Mouse (Mus musculus): Measurements from ENCODE around the gene Kifc5b.
A peak's percentile ranks its signal among the peaks of the same experiment; 100 is the strongest.
"Not testable (repeated sequence)": the region's sequence is repeated elsewhere in the genome, so short reads cannot be mapped to it uniquely, and the experiment has no call there.

Gene Kifc5b

DNA sequence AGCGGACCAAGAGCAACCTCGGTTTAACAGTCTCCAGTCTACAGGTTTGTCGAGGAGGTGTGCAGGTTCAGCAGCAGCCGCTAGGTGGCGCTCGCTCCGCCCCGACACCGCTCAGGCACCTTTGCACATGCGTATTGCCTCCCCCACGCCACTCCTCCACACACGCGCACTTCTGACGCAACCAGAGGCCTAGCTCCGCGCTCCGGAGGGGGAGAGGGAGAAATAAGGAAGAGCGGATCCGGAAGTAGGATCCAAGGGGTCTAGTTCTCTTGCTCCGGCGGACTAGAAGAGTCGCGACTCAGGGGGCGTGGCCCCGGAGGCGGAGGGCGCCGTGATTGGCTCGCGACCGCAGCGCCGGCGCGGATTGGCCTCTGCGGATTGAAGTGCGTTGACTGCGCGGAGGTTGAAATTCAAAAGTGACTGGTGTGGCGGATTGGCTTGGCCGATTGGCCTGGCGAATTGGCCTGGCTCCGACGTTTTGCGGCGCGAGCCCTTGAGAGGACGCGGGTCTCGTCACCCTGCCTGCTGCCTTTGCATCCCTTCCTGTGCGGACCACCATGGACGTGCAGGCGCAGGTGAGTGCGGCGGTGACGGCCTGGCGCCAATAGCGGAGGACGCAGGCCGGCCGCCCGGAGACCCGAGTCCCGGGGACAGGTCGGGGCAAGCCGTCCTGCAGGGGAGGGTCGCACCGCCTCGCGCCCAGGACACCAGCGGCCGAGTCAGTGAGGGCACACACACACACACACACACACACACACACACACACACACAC lies at the start of gene Kifc5b:
Gene Kifc5b, plus strand, starts transcription at position 381 of the 772 bp plus-strand sequence.
- peak; percentile 100 for DNase-seq (ENCODE audit: extremely low spot score)

GRCm38 (mm10) chr17:26868756-26869155 lies 48.1 kb upstream of the Kifc5b start:
- no peak for DNase-seq (ENCODE audit: extremely low spot score)

GRCm38 (mm10) chr17:26872870-26873269 lies 44.0 kb upstream of the Kifc5b start:
- DNase-seq (ENCODE audit: extremely low spot score) = no peak

DNA sequence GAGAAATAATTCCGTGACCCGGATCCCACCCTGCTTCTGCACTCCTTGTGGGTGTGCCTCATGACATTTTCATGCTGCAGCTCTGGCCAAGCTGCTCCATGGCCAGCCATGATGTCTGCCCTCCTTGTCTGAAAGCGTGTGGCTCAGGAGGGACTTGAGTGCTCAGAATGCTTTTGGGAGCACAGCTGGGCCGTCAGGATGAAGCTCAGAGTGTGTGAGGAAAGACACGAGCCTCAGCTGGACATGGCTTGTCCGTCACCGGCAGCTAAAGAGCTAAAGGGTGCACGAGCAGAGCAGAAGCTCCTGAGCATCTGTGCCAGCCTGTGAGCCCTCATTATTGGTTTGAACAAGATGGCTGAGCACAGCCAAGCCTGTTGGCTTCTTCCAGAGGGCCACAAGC lies 43.4 kb upstream of the Kifc5b start:
- no peak for DNase-seq (ENCODE audit: extremely low spot score)

DNA sequence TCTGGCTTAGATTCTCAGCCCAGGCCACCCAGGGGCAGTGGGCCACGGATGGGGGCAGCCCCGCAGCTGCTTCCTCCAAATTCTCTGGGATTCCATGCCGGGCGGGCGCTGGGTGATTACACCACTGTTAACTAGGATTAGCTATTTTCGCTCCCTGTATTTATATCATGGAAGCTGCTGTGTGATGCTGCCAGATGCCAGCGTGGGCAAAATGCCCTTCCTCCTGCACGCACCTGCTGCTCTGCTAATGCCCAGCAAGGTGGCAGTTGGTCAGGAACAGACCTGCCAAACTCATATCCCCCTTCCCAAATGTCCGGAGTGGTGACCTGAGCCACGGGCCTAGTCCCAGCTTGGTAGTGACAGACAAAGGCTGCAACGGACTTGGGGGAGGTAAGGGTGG lies 42.3 kb upstream of the Kifc5b start:
- no peak for DNase-seq (ENCODE audit: extremely low spot score)

- no peak for DNase-seq (ENCODE audit: extremely low spot score)
Measured at GRCm38 (mm10) chr17:26877927-26878326, 39.0 kb upstream of the Kifc5b start.

DNA sequence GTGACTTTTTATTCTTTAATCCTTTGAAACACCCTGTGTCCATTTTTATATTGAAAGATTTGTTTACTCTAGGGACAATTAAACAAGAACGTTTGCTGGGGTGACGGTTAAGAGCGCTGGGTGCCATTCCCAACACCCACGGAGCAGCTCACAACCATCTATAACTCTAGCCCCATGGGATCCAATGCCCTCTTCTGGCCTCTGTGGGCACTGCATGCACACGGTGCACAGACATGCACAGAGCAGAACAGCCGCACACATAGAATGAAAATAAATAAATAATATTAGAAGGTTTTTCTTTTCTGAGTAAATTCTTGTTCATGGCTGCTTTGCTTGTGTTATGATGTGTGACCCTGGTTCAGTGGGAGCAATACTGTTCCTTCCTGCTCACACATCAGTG lies 37.7 kb upstream of the Kifc5b start:
- DNase-seq (ENCODE audit: extremely low spot score) = no peak

DNA sequence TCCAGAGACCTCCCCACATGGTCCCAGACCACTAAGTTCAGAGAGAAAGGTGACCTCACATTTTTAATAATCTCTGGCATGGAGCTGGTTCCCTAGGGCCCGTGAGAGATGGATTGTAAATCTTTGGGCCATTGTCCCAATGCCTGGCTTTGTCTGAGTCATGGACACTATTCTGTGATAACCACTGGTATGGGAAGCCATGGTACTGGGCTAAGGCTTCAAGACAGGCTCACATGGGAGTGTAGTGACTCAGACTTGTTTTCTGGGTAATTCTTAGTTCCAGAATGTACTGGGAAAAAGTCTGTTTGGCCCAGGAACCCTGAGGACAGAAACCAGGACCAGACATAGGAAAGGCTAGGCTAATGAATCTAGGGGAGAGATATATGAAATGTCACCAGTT lies 34.2 kb upstream of the Kifc5b start:
- DNase-seq (ENCODE audit: extremely low spot score) = no peak

DNA sequence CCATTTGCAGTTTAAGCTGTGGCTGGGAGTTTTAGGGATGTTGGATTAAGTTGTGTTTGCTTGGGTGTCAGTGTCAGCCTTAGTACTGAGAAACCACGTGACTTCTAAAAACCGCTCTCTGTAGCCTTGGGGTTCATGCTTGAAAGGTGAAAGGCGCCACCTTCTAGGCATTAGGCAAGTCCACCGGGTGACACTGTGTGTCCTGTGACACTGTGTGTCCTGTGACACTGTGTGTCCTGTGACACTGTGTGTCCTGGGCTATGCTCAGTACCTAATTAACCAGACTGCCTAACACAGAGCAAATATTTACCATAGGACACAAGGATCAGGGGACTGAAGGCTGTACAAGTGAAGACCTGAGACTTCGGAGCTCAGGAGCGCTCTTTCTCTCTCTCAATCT lies 33.3 kb upstream of the Kifc5b start:
- DNase-seq (ENCODE audit: extremely low spot score) = no peak

- DNase-seq (ENCODE audit: extremely low spot score) = peak; percentile 77
Measured at GRCm38 (mm10) chr17:26884995-26885926, 31.6 kb upstream of the Kifc5b start.

DNA sequence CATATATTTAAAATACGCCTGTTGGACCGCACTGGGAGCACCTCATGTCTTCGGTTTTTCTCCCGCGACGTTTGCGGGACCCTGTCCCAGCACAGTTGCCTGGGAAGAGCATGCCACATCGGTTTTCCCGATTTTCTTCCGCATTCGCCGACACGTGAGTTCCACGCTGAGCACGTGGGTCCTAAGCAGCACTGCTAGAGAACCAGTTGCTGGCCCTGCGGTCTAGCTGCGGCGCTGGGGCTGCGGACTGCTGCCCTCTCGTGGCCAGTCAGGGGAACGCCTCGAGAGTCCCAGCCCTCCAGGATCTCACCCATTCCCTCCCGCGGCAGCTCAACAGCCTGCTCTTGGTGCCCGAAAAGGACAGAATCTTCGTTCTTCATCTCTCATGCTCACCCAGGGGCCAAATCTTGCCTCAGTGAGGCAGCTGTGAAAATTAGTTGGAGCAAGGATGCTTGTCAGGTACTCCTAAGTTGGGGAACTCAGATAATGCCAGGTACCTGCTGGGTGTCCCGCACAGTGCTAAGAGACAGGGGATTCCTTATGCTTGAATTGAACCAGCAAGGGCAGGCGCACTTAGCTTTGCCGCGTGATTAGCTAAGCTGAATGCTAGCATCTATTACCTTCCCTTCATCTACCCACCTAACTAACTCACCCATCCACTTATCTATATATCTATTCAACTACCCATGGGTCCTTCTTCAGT lies 30.7 kb upstream of the Kifc5b start:
- peak; percentile 83 for DNase-seq (ENCODE audit: extremely low spot score)

GRCm38 (mm10) chr17:26887926-26888325 lies 29.0 kb upstream of the Kifc5b start:
- no peak for DNase-seq (ENCODE audit: extremely low spot score)

DNA sequence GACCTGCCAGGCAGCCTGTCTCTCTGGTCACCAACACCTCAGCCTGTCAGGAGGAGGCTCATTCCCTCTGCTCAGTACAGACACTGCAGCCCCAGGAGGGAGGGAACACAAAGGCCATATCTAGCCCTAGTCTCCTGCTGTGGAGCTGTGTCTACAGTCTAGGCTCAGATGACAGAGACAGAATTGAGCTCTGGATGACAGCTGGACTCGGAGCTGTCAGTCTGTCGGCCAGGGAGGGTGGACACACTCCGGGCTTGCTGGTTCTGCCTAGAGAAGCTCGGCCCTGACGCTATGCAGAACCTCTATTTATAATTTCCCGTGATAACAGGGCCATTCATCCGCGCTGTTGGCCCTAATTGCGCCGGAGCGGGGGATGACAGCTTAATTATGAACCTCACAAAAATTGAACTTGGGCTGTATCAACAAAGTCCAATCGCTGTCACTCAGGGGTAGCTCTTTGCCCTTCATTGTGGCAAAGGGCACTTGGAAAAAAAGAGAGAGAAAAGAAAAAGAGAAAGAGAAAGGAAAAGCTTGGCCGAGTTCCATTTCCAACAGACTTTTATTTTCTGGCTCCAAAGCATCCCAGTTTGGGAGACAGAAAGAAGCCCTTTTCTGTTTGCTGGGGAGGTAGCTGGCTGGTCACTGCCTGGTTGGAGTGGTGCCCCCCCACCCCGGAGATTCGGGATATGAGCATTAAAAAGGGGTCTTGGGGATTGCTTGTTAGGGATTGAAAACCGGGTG lies 24.1 kb upstream of the Kifc5b start:
- DNase-seq (ENCODE audit: extremely low spot score) = no peak

DNA sequence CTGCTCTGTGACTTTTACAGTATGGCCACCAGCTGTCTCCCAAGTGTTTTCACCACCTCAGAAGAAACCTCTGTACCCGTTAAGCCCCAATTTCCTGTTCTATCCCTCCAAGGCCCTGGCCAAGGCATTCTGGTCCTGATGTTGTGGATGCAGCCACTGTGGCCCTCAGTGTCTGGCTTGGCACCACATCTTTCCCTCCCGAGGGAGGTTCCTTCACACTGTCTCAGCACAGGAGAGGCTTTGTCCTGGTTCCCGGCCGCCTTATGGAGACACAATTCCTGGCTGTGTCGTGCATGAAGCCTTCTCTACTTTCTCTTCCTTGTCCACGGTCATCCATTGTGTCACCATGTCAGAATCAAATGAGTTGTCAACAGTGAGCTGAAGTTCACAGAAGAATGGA lies 23.4 kb upstream of the Kifc5b start:
- no peak for DNase-seq (ENCODE audit: extremely low spot score)

DNA sequence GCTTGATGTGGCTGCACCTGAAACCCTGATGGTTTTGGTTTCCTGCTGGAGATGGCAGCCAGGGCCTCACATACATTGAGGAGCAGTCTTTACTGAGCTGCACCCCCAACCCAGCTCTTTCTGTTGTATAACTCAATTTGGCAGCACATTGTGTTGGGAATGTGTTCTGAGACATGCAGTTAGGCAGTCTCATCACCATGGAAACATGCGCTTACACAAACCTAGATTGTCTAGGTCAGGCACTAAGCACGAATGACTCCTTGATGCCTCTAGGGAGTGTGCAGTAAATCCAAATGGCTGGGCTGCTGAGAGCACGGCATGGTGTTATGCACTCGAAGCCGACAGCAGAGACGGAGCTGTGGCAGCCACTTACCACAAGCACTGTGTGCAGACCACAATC lies 22.5 kb upstream of the Kifc5b start:
- DNase-seq (ENCODE audit: extremely low spot score) = no peak

DNA sequence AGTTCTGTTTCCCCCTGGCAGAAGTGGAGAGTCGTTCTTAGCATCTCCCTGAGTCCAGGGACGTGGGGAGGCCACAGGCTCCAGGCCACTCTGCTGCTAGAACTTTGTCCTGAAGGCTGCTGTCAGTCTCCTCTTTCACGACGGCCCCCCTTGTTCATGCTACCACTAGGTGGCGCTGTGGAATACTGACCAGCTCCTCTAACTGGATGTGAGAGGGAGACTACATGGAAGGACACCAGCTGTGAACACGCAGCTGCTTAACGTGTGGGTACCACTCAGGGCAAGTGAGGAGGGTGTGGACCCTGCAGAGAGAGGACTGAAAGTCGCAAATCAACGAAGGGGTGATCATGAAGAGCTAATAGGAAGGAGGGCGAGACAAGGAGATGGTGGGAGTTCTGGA lies 21.3 kb upstream of the Kifc5b start:
- peak; percentile 67 for DNase-seq (ENCODE audit: extremely low spot score)

DNA sequence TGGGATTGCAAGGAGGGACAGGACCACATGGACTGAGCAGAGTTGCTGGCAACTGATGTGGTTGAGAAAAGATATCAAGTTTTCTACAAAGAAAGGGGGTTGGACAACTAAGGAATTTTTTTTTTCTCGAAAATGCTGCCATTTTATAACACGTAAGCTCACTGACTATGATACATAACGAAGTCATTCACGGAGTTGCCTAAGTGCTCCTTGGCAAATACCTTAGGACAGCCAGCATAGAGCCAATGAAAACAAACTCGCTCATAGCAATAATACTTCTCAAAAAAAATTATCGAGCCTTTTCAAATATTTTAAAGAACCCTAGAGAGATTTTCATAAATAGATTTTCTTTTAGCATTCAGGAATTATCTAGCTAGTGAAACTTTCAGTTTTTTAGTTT lies 16.0 kb upstream of the Kifc5b start:
- DNase-seq (ENCODE audit: extremely low spot score) = no peak

- no peak for DNase-seq (ENCODE audit: extremely low spot score)
Measured at GRCm38 (mm10) chr17:26904320-26904719, 12.6 kb upstream of the Kifc5b start.

- not testable (repeated sequence) for DNase-seq (ENCODE audit: extremely low spot score)
Measured at GRCm38 (mm10) chr17:26907506-26907905, 9.4 kb upstream of the Kifc5b start.

DNA sequence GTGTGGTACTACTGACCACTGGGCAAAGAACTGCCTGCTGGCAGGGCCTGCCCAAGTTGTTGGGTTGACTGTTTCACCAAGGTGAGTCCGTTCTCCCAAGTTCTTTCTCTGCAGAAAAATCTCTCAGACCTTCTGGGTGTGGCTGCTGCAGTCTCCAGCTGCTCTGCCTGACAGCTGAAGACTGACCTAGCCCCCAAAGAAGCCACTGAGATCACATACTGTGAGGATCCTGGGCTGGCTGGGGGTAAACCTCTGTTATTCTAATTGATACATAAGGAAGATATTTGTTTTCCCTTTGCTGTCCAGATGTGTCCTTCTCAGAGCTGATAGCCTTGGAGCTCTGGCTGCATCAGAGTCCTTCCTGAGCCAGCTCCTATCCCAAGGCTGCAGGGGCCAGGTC lies 1.6 kb upstream of the Kifc5b start:
- DNase-seq (ENCODE audit: extremely low spot score) = no peak

DNA sequence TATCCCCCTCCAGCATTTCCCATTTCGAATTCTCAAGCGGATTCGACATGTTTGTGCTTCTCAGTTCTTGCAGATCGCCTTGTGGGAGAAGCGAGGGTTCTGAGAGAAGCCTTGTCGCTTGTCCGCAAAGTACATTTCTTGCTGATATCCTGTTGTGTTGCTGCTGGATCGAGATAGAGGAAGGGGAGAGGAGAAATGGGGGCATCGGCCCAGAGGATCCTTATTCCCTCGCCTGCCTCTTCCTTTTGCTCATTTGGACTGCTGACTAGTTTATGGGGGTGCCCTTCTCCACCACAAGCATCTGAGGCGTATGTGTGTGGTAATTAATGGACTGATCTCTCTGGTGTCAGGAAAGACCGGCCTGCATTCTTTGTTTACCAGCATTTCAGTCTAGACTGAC lies 669 bp downstream of the Kifc5b start:
- not testable (repeated sequence) for DNase-seq (ENCODE audit: extremely low spot score)

DNA sequence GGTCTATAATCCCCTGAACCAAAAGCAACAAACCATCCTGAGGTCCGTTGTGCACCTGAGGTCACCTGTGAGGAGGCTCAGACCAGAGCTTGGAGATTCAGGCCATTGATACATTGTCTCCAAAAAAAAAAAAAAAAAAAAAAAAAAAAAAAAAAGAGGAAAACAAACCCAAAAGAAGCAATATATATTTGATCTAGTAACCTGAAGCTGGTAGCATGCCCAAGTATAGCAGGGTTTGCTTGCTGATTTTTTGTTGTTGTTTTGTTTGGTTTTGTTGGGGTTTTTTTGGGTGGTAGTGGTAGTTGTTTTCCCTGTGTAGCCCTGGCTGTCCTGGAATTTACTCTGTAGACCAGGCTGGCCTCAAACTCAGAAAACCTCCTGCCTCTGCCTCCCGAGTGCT lies 1.5 kb downstream of the Kifc5b start:
- DNase-seq (ENCODE audit: extremely low spot score) = no peak
